18 mouse cellular contexts compared by ENCODE assay signal in the genomic region with DNA sequence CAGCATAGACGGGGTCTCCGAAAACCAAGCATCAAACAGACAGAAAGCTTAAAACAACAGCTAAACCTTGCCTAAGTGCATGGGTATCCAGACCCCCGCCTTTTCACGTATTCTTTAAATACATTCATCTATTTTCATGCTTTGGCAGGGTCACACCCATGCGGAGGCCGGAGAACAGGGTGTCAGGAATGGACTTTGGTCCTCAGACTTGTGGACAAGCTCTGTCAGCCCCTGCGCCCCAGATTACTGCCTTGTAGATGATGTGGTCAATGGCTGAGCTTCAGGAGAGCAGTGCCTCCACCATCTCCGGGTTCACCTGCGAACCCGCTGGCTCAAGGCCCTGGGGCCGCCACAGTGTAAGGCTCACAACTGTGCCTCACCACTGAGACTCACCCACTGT. TPM values are rescaled to one million over a fixed set of nuclear protein-coding genes. Genes with fewer than 3 reads are reported as not detected.
"Had no signal": no experiment of that assay in that cellular context is flagged by ENCODE, and none has a peak within 500 bp of the region (broad histone marks: within the 10 kb centered on the region; RNA-seq: fewer than 3 reads in every experiment).

No protein-coding gene starts in this region.

- H3K27ac ChIP-seq: liver, embryonic 13.5 days; liver, embryonic 15.5 days; lung, embryonic 15.5 days; macrophage; midbrain, embryonic 13.5 days; midbrain, embryonic 15.5 days; neural tube, embryonic 12.5 days had no signal

- H3K9me3 ChIP-seq: liver, embryonic 13.5 days; liver, embryonic 15.5 days; lung, embryonic 15.5 days; midbrain, embryonic 13.5 days; midbrain, embryonic 15.5 days; neural tube, embryonic 12.5 days had no signal

- H3K4me2 ChIP-seq: liver, embryonic 13.5 days; liver, embryonic 15.5 days; lung, embryonic 15.5 days; midbrain, embryonic 11.5 days; midbrain, embryonic 13.5 days; midbrain, embryonic 15.5 days; neural tube, embryonic 12.5 days had no signal

- H3K4me3 ChIP-seq: liver, embryonic 13.5 days; liver, embryonic 15.5 days; lung, embryonic 15.5 days; megakaryocyte, embryonic 14.5 days; midbrain, embryonic 13.5 days; midbrain, embryonic 15.5 days; neural tube, embryonic 12.5 days had no signal

- H3K27me3 ChIP-seq: liver, embryonic 13.5 days; liver, embryonic 15.5 days; lung, embryonic 15.5 days; midbrain, embryonic 13.5 days; midbrain, embryonic 15.5 days; neural tube, embryonic 12.5 days had no signal

- H3K9ac ChIP-seq: liver, embryonic 13.5 days; liver, embryonic 15.5 days; liver, postnatal 0 days; lung, embryonic 15.5 days; midbrain, embryonic 13.5 days; midbrain, embryonic 15.5 days; neural tube, embryonic 12.5 days had no signal

- DNase-seq: liver, embryonic 13.5 days; liver, postnatal 0 days; lung, adult 2 months; lung, postnatal 14 days; lung, postnatal 36 days; right cerebral cortex, postnatal 14 days; thymus, adult 18-20 months; thymus, postnatal 14 days; thymus, postnatal 36 days had no signal

- H3K36me3 ChIP-seq: liver, embryonic 13.5 days; liver, embryonic 15.5 days; lung, embryonic 15.5 days; midbrain, embryonic 13.5 days; midbrain, embryonic 15.5 days; neural tube, embryonic 12.5 days had no signal

- H3K4me1 ChIP-seq: lung, embryonic 15.5 days; midbrain, embryonic 13.5 days; midbrain, embryonic 15.5 days; neural tube, embryonic 12.5 days had no signal

- ATAC-seq: liver, postnatal 0 days; lung, postnatal 0 days; midbrain, embryonic 13.5 days; midbrain, embryonic 15.5 days had no signal

RNA-seq across cellular contexts. Expression of a gene that starts 23.0 kb away (rescaled TPM):
- polyA plus RNA-seq: macrophage had no signal
